ENCODE assay signal across 8 mouse cellular contexts in genomic region chr17:67978786-67979185, GRCm38 (mm10). TPM values are rescaled to one million over a fixed set of nuclear protein-coding genes. Genes with fewer than 3 reads are reported as not detected.
DNase-seq lines count a peak whose midpoint lies in the region; ATAC-seq lines count a peak whose summit lies in the region.

No protein-coding gene starts in this region.

- H3K36me3 ChIP-seq in limb, embryonic 12.5 days: no peaks in the 10 kb centered on the region
- H3K36me3 ChIP-seq in forebrain, embryonic 14.5 days (ENCODE audit: control insufficient read depth, insufficient read depth, low read length): no peaks in the 10 kb centered on the region

- H3K27me3 ChIP-seq in limb, embryonic 12.5 days: no peaks in the 10 kb centered on the region
- no peaks in the 10 kb centered on the region for H3K27me3 ChIP-seq in forebrain, embryonic 14.5 days (replicated peaks; ENCODE audit: control insufficient read depth, insufficient read depth, low read length)

- no peaks in the 10 kb centered on the region for H3K9me3 ChIP-seq in limb, embryonic 12.5 days
- no peaks in the 10 kb centered on the region for H3K9me3 ChIP-seq in forebrain, embryonic 14.5 days (replicated peaks; ENCODE audit: control insufficient read depth, low read length)

- ATAC-seq in common myeloid progenitor, adult 5-6 weeks (replicated peaks; ENCODE audit: low read depth, poor library complexity, severe bottlenecking): peak; percentile 47; the same call in 1 of the 2 replicates
- no peak for ATAC-seq in limb, embryonic 12.5 days (ENCODE audit: insufficient number of reproducible peaks, insufficient read depth, low FRiP score, low TSS enrichment, low read depth)
- no peak; the same call in 1 of the 2 replicates for ATAC-seq in forebrain, embryonic 14.5 days

- H3K4me2 ChIP-seq in limb, embryonic 12.5 days: no peak overlapping the region
- H3K4me2 ChIP-seq in forebrain, embryonic 14.5 days (ENCODE audit: low read length): no peak overlapping the region

- H3K27ac ChIP-seq in limb, embryonic 12.5 days: peak overlapping the region; percentile 25; the same call in 1 of the 2 replicates
- no peak overlapping the region for H3K27ac ChIP-seq in forebrain, embryonic 14.5 days (ENCODE audit: low read depth, low read length)

- WGBS in limb, embryonic 12.5 days: 57% methylated on average over 3 of the region's 3 CpGs
- WGBS in forebrain, embryonic 14.5 days: 69% methylated on average over 3 of the region's 3 CpGs

- no peak overlapping the region for H3K9ac ChIP-seq in limb, embryonic 12.5 days (replicated peaks)
- H3K9ac ChIP-seq in forebrain, embryonic 14.5 days (ENCODE audit: low read length): no peak overlapping the region

- H3K4me3 ChIP-seq in limb, embryonic 12.5 days (replicated peaks): no peak overlapping the region
- no peak overlapping the region for H3K4me3 ChIP-seq in forebrain, embryonic 14.5 days (ENCODE audit: low read depth, low read length)

- DNase-seq in retina, postnatal 1 day: peak; percentile 19
- no peak for DNase-seq in retina, embryonic 14.5 days (ENCODE audit: low spot score)
- DNase-seq in heart, postnatal 10 days: peak; percentile 80 to 83
- peak; percentile 79 for DNase-seq in urinary bladder, postnatal 14 days (ENCODE audit: low spot score)
- no peak for DNase-seq in left cerebral cortex, adult 18-20 months (ENCODE audit: low spot score in 2 of 2)
- DNase-seq in forebrain, embryonic 14.5 days (ENCODE audit: low spot score): no peak

- intact Hi-C loops in heart, postnatal 10 days (cut with DNase I): no loop called here

- peaks cover 36% of the 10 kb centered on the region for H3K4me1 ChIP-seq in limb, embryonic 12.5 days (replicated peaks)
- no peaks in the 10 kb centered on the region for H3K4me1 ChIP-seq in forebrain, embryonic 14.5 days (ENCODE audit: control insufficient read depth, insufficient read depth, low read length)

RNA-seq across cellular contexts. Expression of gene Arhgap28, which starts 25.1 kb away (rescaled TPM):
- 2.0 and 2.7 TPM in 2 replicates for total RNA-seq in common myeloid progenitor, adult 5-6 weeks (2017)
- total RNA-seq in heart, postnatal 10 days (2021): 10 to 100 TPM in 1 of 2 experiments, 1 to 10 TPM in 1; 6.3 to 10.7 TPM
- polyA plus RNA-seq in limb, embryonic 12.5 days (2016; fragmentation: Nextera tagmentation; extraction: Ambion mirVana): 67.0 and 70.5 TPM in 2 replicates
- under 1 TPM; 0.54 to 0.93 TPM for total RNA-seq in left cerebral cortex, adult 18-20 months (2021)
- polyA plus RNA-seq in forebrain, embryonic 14.5 days (2014; fragmentation: Nextera tagmentation; extraction: Ambion mirVana): 5.4 and 6.6 TPM in 2 replicates

Comparison
In these comparisons a context has a peak if more than half of its experiments do, and no peak if none do; other contexts are left out.
1. DNase-seq: peak in retina, postnatal 1 day (single experiment), heart, postnatal 10 days (2 of 2) and urinary bladder, postnatal 14 days (single experiment); none in retina, embryonic 14.5 days (single experiment), left cerebral cortex, adult 18-20 months (0 of 2) and forebrain, embryonic 14.5 days (single experiment).